Mouse (Mus musculus): ENCODE measurements around the gene Wdr93. TPM values are rescaled to one million over a fixed set of nuclear protein-coding genes. Genes with fewer than 3 reads are reported as not detected.
"Not testable (repeated sequence)": the region's sequence is repeated elsewhere in the genome, so short reads cannot be mapped to it uniquely, and the experiment has no call there.

The Wdr93 gene
- polyA plus RNA-seq, 1 experiment: 0.10 TPM

DNA sequence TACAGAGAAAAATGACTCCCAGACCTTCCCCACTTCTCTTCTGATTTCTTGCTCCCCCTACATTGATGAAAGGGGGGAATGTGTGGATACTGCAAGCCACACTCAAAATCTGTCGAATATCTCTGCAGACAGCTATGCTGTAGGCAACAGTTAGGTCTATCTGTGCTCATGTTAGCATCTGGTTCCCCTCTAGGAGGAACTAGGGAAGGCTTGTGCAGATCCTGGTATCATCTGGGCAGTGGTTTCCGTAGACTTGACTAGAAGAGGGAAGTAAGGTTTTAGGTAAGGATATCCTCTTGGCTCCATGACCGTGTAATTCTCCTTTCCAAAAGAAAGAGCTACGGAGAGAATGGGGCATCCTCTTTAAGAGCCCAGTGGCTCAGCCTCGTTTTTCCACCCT, 1.6 kb downstream of the Wdr93 start:
- DNase-seq (ENCODE audit: extremely low spot score in 1 of 2, low spot score in 1 of 2): no peak

- DNase-seq (ENCODE audit: extremely low spot score in 1 of 2, low spot score in 1 of 2): no peak
These were observed 4.7 kb downstream of the Wdr93 start for GRCm38 (mm10) chr7:79747659-79748058.

DNA sequence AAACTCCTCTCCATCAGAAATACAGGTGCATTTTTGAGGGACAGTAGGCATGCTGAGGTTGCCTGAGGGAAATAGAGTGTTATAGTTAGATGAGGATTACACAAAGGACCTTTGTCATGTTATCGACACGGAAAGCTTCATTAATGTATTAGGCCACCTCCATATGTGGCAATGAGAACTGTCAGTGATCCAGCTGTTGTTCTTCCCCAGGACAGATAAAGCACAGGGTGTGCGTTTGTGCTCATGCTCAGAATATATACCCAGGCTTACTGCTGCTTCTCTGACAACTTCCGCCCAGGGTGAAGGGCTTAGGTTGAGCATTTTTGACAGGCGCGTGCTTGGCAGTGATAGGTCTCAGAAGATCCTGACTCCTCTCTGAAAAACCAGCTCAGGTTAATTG, 6.5 kb downstream of the Wdr93 start:
- no peak for DNase-seq (ENCODE audit: extremely low spot score in 1 of 2, low spot score in 1 of 2)

DNA sequence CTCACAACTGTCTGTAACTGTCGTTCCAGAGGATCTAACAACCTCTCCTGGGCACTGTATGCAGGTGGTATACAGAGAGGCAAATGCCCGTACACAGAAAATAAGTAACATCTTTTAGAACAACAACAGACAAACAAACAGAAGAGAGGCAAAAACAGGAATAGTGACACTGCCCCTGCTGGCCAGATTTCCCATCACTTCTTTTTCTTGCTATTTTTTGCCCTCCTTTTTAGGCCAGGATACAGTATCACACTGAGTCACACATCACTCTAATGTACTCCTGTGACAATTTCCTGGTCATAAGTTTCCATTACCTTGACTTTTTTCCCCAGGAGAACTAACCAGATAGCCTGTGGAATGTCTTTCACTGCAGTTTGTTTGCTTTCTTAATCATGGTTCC, 13.4 kb downstream of the Wdr93 start:
- no peak for DNase-seq (ENCODE audit: extremely low spot score in 1 of 2, low spot score in 1 of 2)

- no peak for DNase-seq (ENCODE audit: extremely low spot score in 1 of 2, low spot score in 1 of 2)
These were observed 15.2 kb downstream of the Wdr93 start for GRCm38 (mm10) chr7:79758176-79758575.

GRCm38 (mm10) chr7:79759766-79760165, 16.8 kb downstream of the Wdr93 start:
- DNase-seq (ENCODE audit: extremely low spot score in 1 of 2, low spot score in 1 of 2): no peak

- DNase-seq (ENCODE audit: extremely low spot score in 1 of 2, low spot score in 1 of 2): no peak
These were observed 18.3 kb downstream of the Wdr93 start for GRCm38 (mm10) chr7:79761124-79761876.

DNA sequence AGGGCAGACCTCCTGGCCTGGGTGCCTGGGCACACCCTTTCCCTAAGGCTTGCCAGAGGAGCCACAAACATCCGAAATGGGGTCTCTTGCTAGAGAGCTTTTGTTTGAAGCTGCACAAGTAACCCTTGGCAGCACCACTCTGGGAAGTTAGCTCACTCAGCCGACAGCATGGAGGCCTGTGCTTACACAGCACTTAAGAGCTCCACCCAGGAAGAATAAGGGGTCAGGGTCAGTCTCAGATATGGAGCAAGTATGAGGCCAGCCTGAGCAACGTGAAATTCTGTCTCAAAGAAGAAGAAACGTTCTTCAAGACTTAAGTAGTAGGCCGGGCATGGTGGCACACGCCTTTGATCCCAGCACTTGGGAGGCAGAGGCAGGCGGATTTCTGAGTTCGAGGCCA, 19.1 kb downstream of the Wdr93 start:
- DNase-seq (ENCODE audit: extremely low spot score in 1 of 2, low spot score in 1 of 2): no peak

DNA sequence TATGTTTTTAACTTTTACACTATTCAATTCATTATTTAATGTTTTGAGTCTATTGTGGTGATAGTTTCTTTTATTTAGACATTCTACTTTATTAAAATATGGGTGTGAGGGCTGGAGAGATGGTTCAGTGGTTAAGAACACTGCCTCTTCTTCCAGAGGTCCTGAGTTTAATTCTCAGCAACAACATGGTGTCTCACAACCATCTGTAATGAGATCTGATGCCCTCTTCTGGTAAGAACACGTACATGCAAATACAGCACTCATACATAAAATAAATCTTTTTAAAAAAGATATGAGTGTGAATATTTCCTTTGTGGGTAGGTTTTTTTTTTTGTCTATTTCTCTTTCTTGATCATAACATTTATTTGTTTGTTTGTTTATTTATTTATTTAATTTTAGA, 23.0 kb downstream of the Wdr93 start:
- no peak for DNase-seq (ENCODE audit: extremely low spot score in 1 of 2, low spot score in 1 of 2)

- no peak for DNase-seq (ENCODE audit: extremely low spot score in 1 of 2, low spot score in 1 of 2)
These were observed 26.7 kb downstream of the Wdr93 start for GRCm38 (mm10) chr7:79769664-79770063.

DNA sequence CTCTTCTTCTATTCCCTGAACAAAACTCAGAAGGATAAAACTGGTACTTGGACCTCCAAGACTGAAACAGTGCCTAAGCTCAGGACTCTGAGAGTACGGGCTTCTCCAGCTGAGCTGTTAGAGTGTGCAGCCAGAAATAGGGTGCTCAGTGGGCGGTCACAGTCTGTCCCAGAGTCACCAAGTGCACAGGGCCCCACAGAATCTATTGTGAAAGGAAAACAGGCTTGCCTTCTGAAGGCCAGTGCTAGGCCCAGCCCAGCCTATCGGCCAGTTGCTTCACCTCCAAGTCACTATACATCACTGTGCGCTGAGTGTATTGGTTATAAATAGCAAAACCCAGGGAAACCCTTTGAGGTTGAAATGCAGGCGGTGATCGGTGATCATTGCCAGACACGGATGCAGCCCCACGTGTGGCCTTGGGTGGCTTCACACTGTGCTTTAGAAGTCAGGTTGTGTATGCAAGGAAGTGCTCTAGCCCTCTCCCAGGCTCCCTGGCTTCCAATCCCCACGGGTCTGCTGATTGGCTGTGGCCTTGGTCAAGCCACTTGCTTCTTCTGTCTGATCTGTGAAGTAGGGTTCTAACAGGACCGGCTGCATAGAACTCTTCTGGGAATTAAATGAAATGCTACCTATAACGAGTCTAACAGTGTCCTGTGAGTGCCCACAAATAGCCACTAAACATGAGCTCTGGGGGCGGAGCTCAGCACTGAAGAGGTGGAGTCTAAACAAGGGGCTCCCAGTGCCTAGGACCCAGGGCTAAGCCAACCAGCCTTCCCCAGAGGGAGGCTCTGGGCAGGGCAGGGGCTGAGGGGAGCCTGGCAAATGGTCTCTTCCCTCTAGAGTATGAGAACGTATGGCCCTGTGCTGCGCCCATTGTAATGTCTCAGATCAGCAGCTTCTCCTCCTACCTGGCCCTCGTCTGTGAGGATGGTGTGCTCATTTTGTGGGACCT, 28.9 kb downstream of the Wdr93 start:
- DNase-seq (ENCODE audit: extremely low spot score in 1 of 2, low spot score in 1 of 2): peak; percentile 19 to 61

- peak; percentile 45 to 89 for DNase-seq (ENCODE audit: extremely low spot score in 1 of 2, low spot score in 1 of 2)
These were observed 38.0 kb downstream of the Wdr93 start for GRCm38 (mm10) chr7:79780647-79781626.

DNA sequence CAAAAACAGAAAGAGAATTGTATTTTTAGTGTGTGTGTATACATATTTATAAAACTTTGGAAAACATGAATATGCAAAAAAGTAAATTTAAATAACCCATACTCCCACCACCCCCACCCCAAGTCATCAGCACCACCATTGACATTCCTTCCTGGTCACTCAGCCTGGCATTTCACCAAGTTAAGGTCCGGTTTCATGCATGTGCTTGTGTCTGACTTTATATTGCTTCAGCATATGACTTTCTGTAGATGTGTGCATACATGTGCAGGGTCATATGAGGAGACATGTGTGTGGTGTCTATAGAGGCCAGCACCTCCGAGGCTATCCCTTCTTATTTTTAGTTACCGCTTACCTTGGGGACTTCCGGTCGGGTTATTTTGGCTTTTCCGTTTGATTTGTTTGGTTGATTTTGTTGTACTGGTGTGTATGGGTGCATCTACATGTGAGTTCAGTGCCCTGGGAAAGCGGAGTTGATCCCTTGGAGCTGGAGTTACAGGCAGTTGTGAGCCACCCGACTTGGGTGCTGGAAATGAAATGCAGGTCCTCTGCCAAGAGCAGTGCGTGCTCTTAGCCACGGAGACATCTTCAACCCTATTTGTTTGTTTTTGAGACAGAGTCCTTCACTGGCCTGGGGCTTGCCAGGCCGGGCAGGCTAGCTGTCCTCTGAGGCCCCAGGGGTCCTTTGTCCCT, 39.0 kb downstream of the Wdr93 start:
- no peak for DNase-seq (ENCODE audit: extremely low spot score in 1 of 2, low spot score in 1 of 2)

DNA sequence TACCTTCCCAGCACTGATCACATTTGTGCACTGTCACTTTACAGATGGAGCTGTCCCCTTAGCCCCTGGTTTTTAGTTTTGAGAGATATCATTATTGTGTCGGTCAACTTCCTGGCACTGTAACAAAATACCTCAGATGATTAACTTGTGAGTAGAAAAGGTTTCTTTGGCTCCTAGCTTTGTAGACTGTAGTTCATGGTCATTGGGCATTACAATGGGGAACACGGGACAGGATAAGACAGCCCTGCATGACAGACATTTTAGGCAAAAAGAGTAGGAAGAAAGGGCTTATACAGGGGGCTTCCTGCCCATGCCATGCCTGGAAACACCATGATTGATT, 39.5 kb downstream of the Wdr93 start:
- DNase-seq (ENCODE audit: extremely low spot score in 1 of 2, low spot score in 1 of 2): no peak

DNA sequence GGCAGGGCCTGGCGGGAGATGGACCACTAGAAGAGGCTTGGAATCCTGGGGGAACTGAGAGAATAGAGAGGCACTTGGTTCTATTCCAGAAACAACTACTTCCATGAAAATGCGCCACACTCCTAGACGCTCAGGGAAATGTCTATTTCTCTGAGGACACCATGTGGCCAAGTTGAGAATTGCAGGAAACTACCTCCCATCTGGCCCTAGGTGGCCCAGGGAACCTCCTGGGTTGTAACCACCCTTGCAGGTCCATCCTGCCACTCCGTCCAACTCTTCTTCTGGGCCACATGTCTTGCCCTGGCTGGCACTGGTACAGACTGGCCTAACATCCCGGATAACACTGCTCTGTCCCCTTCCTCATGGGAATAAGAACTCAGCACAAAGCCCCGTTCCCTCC, 43.3 kb downstream of the Wdr93 start:
- peak; percentile 31 to 89 for DNase-seq (ENCODE audit: extremely low spot score in 1 of 2, low spot score in 1 of 2)

DNA sequence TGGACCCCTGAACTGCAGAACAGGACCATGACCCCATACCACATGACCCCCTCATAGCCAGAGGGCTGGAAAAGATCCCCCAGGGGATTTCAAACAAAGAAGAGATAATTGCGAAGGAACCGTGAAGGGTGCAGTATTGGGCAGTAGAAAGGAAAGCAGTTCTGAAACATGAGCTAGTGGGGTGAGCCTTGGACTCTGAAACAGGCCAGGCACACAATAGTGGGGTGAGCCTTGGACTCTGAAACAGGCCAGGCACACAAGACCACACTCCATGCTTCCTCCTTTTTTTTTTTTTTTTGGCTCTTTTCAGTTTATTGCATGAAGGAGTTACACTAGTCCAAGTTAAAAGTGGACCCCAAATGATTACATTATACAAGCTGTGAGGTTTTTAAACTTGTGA, 46.8 kb downstream of the Wdr93 start:
- DNase-seq (ENCODE audit: extremely low spot score in 1 of 2, low spot score in 1 of 2): not testable (repeated sequence)

DNA sequence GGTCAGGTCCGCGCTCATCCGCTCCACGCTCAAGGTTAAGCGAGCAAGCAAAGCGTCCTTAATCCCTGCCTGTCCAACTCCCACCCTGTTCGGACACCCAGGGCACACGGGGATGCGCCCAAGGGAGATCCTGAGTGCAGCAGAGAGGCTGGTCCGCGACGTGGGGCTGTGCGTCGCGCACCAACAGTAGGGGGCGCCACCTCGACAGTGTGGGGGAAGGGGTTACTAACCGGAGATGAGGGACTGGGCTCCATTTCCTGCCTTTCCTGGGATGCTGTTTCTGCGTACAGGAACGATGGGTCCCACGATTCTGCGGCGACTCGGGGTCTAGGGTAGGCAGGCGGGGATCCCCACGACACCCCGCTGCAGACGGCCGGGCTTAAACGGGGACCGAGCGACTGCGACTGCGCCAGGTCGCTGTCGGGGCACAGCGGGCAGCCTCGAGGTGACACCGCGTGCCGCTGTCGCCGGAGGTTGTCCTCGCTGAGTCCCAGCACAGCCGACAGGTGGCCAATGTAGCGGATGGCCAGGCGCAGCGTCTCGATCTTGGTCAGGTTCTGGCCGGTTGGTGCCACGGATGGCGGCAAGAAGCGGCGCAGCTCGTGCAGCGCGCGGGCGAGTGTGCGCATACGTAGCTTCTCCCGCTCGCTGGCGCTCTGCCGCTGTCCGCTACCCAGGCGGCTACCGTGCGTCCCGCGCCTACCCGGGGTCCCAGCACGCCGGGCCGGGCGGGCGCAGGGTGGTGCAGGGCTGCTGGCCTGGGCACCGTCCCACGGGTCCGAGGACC, 49.9 kb downstream of the Wdr93 start:
- peak in 1 of 2 experiments; percentile 12 for DNase-seq (ENCODE audit: extremely low spot score in 1 of 2, low spot score in 1 of 2)

GRCm38 (mm10) chr7:79793688-79794087, 50.7 kb downstream of the Wdr93 start, which contains the start of gene Mesp1:
Mesp1 (minus strand) TSS chr7:79793788.
- no peak for DNase-seq (ENCODE audit: extremely low spot score in 1 of 2, low spot score in 1 of 2)

DNA sequence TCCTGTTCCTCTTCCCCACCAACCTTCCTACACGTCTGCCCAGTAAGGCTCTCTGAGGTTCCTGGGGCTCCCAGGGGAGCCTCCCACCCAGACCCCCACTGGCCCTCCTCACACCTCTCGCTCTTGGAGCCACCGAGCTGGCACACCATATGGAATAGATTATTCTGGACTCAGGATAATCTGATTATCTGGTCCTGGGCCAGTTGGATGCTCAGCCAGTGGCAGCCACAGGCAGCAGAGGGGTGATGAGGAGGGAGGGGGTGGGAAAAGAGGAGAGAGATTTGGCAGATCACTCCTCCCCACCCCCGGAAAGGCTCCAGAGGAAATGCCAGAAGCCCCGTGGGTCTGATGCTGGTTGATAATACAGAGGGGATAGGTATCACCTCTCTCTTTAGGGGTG, 55.6 kb downstream of the Wdr93 start:
- DNase-seq (ENCODE audit: extremely low spot score in 1 of 2, low spot score in 1 of 2): no peak
